Mouse (Mus musculus) spleen, postnatal 14 days (tissue): ENCODE data around the gene Exph5.
A peak's percentile ranks its signal among the peaks of the same experiment; 100 is the strongest.

Source experiments
- DNase-seq, 2 experiments: peaks; one replicate each; pipeline ENCODE4 v3.0.0; 2021 to 2022; ENCODE audit warnings: low spot score in 2 of 2

Gene Exph5

DNA sequence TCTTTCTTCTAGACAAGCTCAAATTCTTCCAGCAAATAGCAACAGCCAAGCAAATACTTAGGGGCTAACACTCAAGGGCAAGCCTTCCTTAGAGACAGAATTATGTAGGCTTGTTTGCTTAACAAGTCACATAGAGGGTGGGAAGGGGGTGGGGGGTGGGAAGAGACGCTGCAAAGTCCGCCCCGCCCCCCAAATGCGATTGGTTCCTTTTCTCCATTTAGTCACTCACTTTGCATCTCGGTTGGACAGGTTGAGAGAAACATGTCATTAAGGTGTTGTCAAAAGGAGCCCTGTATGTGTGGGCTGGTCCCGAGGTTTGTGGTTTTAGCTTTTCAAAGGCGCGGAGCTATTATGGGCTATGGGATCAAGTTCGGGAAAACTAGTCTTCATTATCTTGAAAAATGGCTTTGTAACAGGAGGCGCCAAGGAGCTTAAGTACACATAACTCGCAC, at the start of gene Exph5:
Gene Exph5, plus strand, starts transcription at position 402 of the 452 bp plus-strand sequence.
- no peak for DNase-seq

- peak; percentile 15 to 56 for DNase-seq
These were observed 47.1 kb upstream of the Exph5 start for GRCm38 (mm10) chr9:53254368-53254767.

DNA sequence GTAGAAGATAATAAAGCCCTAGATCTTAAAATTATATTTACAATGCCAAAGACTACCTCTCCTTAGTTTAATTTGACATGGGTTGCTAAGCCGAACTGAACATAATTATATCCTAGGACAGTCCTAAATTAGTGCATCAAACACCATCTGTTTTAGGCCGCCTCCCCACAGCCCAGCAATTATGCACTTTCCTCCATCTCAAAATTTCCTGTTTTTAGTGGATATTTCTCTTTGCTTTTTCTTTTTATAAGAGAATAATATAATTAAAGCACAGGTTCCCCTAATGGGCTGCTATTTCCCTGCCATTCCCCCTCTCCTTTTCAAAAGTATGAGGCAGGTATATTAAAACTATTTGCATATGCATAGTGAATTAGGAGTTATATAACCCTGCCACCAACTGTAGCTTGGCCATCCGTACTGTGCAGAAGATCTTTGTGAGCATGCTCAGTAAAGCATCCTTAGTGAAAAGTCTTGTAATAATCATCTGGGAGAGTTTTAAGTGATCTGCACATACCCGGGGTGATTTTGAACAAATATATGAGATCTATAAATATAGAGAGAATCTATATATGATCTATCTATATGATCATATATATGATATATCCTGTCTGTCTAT, 44.7 kb upstream of the Exph5 start:
- no peak for DNase-seq

DNA sequence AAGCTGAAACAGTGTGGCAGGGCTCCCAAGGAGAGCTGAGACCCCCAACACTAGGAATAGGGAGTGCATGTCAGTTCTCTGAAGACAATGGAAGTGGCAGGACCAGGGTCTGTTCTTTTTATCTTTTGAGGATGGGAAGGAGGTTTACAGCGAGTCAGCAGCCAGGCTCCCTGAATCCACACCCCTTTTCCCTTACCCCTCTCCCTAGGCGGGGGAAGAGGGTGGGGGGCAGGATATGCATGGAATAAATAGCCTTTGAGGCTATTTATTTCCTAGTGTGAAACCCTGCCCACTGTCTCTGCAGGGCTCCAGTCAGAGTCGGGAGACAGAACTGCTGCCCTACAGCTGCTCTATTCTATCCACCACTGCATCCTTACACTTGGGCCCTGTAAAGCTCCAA, 43.7 kb upstream of the Exph5 start:
- no peak for DNase-seq

GRCm38 (mm10) chr9:53258199-53258598, 43.3 kb upstream of the Exph5 start:
- no peak for DNase-seq

- no peak for DNase-seq
These were observed 37.1 kb upstream of the Exph5 start for GRCm38 (mm10) chr9:53264387-53264786.

GRCm38 (mm10) chr9:53265589-53265988, 35.9 kb upstream of the Exph5 start:
- no peak for DNase-seq

DNA sequence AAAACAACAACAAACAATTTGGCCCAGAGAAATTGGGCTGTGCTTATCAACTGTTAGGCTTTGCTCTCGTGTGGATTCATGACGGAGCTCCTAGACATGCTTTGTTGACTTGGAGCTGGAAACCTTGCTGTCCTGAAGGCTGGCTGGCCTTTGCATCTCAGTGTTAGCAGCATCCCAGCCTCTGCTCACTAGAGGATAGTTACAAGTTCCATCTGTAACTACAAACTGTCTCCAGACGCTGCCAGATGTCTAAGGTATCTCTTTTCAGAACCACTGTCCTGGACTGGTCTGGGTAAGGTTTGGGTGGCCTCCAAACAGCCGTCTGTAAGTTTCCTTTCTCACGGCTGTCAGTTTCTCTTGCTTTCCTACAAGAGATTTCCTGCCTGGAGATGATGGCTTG, 33.4 kb upstream of the Exph5 start:
- DNase-seq = no peak

GRCm38 (mm10) chr9:53268731-53269465, 32.6 kb upstream of the Exph5 start:
- DNase-seq = no peak

GRCm38 (mm10) chr9:53269466-53269755, 32.1 kb upstream of the Exph5 start:
- no peak for DNase-seq

- no peak for DNase-seq
These were observed 30.0 kb upstream of the Exph5 start for GRCm38 (mm10) chr9:53271281-53272022.

DNA sequence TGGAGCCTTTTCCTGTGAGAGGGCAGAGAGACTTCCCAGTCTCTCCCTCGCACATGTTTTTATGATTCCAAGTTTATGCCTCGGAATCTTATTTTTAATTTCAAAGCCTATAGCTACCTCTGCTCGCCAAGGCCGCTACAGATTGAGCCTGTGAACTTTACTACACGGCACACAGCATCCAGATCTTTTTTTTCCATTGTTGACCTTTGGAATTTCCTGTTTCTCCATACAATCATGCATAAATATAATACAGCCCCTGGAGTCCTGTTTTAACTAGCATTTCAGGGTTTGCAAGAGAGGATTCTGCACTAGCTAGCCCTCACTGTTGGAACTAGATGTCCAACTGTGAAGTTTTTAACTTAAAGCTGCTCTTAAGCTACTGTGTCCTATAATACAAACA, 29.3 kb upstream of the Exph5 start:
- DNase-seq = no peak

DNA sequence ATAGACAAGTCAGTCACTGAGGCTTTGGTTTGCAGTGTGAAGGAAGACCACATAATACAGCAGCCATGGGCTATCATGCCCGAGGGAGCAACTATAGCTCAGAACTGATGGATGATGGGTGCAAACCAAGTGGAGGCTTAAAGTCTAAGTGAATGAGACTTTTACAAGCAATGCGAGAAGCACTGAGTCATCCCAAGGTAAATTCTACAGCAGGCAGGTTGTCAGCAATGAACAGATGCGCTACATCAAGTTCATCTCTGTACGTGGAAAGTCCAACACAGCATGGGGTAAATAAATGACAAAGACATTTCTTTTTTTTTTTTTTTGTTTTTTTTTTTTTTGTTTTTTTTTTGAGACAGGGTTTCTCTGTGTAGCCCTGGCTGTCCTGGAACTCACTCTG, 28.8 kb upstream of the Exph5 start:
- DNase-seq = no peak

GRCm38 (mm10) chr9:53276381-53276780, 25.1 kb upstream of the Exph5 start:
- DNase-seq = no peak

GRCm38 (mm10) chr9:53278997-53279396, 22.5 kb upstream of the Exph5 start:
- DNase-seq = no peak

GRCm38 (mm10) chr9:53286793-53287192, 14.7 kb upstream of the Exph5 start:
- DNase-seq = no peak

- DNase-seq = no peak
These were observed 11.5 kb upstream of the Exph5 start for GRCm38 (mm10) chr9:53290006-53290405.

- no peak for DNase-seq
These were observed 8.6 kb upstream of the Exph5 start for GRCm38 (mm10) chr9:53292833-53293232.

DNA sequence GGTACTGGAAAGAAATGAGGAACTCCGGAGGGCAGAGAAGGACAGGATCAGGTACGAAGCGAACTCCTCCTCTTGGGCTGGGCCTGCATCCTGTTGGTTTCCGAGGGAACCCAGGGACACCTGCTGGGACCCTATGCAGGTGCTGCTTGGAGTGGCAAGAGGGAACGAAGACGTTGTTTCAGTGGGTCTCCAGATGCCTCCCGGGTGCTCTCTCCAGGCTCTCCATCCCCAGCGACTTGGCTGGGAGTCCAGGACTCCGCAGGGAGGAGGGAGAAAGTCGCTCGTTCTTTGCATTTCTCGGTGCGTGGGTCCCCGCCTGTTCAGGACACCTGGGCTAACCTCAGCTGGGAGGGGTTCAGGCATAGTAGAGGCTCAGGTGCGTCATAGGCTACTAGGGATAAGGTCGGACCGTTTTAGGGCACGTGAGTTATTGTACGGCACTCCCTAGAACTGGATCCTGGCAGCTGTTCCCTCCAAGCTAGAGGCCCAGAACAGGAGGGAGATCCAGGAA, 386 bp downstream of the Exph5 start:
- no peak for DNase-seq

DNA sequence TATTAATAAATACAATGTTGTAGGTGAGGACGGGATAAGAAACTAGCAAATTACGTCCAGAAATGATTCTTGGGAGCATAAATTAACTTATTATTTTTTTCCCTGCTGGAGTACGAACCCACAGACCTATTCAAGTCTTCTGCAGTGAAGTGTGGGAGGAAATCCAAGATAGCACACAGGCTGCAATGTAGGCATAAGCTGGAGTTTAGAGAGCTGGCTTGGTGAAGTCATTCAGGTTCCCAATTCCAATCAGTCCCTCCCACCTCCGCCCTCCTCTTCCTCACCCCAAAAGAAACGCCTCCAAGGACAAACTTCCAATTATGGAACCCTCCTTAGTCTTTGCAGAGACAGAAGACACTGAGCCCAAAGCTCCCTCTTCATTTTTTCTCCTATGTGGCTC, 945 bp downstream of the Exph5 start:
- DNase-seq = no peak

DNA sequence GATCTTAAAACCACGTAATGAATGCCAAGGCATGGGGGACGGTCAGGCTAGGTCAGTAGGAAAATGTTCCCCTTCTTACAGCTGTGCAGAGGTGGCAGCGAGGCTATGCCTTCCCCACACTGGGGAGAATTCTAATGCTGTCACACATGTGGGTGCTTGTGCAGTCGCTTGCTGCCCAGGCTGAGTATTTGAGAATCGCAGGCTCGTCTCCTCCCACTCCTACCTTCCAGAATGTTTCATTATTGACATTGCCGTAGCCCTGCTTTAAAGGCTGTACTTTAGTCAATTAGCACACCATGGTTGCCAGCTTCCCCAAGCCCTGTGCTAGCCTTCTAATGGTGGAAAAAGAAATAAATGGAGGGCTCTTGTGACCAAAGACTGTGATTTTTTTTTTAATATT, 6.4 kb downstream of the Exph5 start:
- DNase-seq = no peak

GRCm38 (mm10) chr9:53312981-53313380, 11.5 kb downstream of the Exph5 start:
- DNase-seq = no peak
